Mouse (Mus musculus) gastrocnemius, adult 8-10 months (tissue): Measurements from ENCODE around the gene Cul9. TPM values are rescaled to one million over a fixed set of nuclear protein-coding genes. Genes with fewer than 3 reads are reported as not detected.

Experiments
- DNase-seq, 2 experiments: peaks; one replicate each; pipeline ENCODE4 v3.0.0; 2022; ENCODE audit warnings: low spot score in 2 of 2
- microRNA-seq: library from miRNA; unstranded; fragments of <30 nt; microRNA quantifications from one replicate; pipeline ENCODE4 v1.2.0, GENCODE M21; 2022
- total RNA-seq, 4 experiments: library from RNA; stranded (reverse); gene quantifications; 2 replicates each; pipeline ENCODE4 v1.2.4; 2022

The Cul9 gene
- total RNA-seq, 4 experiments from 2014 or later = 15.2 to 16.6 (median 15.4) TPM

DNA sequence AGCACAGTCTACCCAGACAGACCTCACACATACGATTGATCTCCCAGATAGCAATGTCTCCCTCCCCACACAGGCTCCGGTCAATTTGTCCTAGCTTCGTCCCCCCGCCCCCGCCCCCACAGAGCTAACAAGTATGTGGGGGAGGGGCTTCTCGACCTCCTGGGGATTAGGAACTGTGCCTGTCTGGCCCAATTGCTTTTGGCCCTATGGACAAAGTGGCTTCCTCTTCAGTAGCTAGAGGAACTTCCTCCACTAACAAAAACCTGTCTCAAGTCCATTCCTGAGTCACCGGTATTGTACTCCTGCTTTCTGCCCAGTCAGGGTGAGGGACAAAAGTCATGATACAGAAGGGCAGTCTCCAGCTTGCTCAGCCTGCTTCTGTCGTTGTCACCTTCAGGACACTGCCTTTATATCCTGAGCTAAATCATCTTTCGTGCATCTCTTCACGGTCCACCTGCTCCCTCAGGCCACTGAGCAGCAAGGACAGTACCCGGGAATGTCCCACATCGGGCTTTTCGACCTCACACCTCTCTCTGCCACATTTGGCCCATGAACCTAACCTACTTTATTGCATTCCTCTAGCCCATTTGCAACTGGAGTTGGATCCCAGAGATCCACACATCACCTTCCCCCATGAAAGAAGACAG is 92.8 kb downstream of the Cul9 start:
- no peak for DNase-seq

DNA sequence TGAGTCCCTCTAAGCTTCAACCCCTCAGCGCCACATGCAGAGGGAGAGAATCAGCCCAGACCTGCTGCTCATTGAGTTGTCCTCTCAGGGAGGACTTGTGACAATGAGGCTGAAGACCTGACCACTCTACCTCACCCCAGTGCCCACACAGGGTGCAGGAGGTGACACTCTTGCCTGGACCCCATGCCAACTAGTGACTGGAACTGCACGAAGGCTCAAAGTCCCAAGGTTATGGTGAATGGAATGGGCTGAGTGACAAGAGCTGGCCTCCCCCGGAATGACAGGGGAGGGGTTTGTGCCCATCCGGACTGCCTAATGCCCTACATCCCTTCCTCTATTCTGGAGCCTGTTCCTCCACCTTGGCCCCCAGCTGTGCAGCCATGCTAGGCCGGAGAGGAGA is 93.5 kb downstream of the Cul9 start:
- DNase-seq = no peak

Small RNA genes lying within 50 kb of the gene (microRNA-seq; reads per million reads assigned to microRNA genes)
- not detected for gene Mir6976

Other genes starting within 250 kb of the Cul9 start
- under 1 TPM in 1 of 4 experiments, not detected in 3; 0.19 TPM for gene Dlk2, start 249.0 kb downstream of the Cul9 start, total RNA-seq
- gene Abcc10, start 218.0 kb downstream of the Cul9 start, total RNA-seq = 1 to 10 TPM; 2.0 to 4.1 (median 2.4) TPM
- gene Zfp318, start 162.7 kb downstream of the Cul9 start, total RNA-seq = 10 to 100 TPM; 12.4 to 15.7 (median 13.4) TPM
- gene Crip3, start 117.5 kb downstream of the Cul9 start, total RNA-seq = 1 to 10 TPM in 1 of 4 experiments, under 1 TPM in 1, not detected in 2; 0.40 to 1.5 TPM
- not detected for gene Slc22a7, start 107.9 kb downstream of the Cul9 start, total RNA-seq
- gene Ttbk1, start 58.7 kb downstream of the Cul9 start, total RNA-seq = under 1 TPM; 0.05 to 0.16 (median 0.08) TPM
- gene Dnph1, start 49.7 kb downstream of the Cul9 start, total RNA-seq = 1 to 10 TPM; 5.2 to 8.5 (median 7.1) TPM
- gene Srf, start 9.8 kb upstream of the Cul9 start, total RNA-seq = 10 to 100 TPM; 81.6 to 89.5 (median 87.8) TPM
- under 1 TPM; 0.15 to 0.38 (median 0.30) TPM for gene Ptk7, start 83.1 kb upstream of the Cul9 start, total RNA-seq
- 10 to 100 TPM; 13.2 to 14.4 (median 13.5) TPM for gene Klc4, start 99.6 kb upstream of the Cul9 start, total RNA-seq
- gene Mrpl2, start 99.8 kb upstream of the Cul9 start, total RNA-seq = 100 to 1,000 TPM in 2 of 4 experiments, 10 to 100 TPM in 2; 88.6 to 106 (median 98.1) TPM
- 1 to 10 TPM; 2.7 to 3.7 (median 3.0) TPM for gene Cul7, start 103.9 kb upstream of the Cul9 start, total RNA-seq
- gene Rrp36, start 128.0 kb upstream of the Cul9 start, total RNA-seq = 10 to 100 TPM in 1 of 4 experiments, 1 to 10 TPM in 3; 8.7 to 10.7 (median 9.2) TPM
- gene Mea1, start 132.4 kb upstream of the Cul9 start, total RNA-seq = 10 to 100 TPM; 36.9 to 42.6 (median 39.8) TPM
- gene Klhdc3, start 134.5 kb upstream of the Cul9 start, total RNA-seq = 10 to 100 TPM; 61.0 to 83.8 (median 75.5) TPM
- gene Ppp2r5d, start 158.7 kb upstream of the Cul9 start, total RNA-seq = 10 to 100 TPM; 25.5 to 28.1 (median 26.8) TPM
- 10 to 100 TPM; 12.9 to 18.6 (median 16.0) TPM for gene Pex6, start 165.1 kb upstream of the Cul9 start, total RNA-seq
- gene Gnmt, start 182.8 kb upstream of the Cul9 start, total RNA-seq = 1 to 10 TPM in 2 of 4 experiments, under 1 TPM in 2; 0.65 to 5.1 (median 1.9) TPM
- 1 to 10 TPM; 4.6 to 9.4 (median 6.4) TPM for gene Cnpy3, start 205.8 kb upstream of the Cul9 start, total RNA-seq
- gene Ptcra, start 217.3 kb upstream of the Cul9 start, total RNA-seq = not detected
- gene 2310039H08Rik, start 226.2 kb upstream of the Cul9 start, total RNA-seq = 10 to 100 TPM; 37.5 to 45.9 (median 39.9) TPM
- gene Rpl7l1, start 236.3 kb upstream of the Cul9 start, total RNA-seq = 10 to 100 TPM; 35.1 to 39.6 (median 37.4) TPM